Mouse (Mus musculus) c-Kit-positive CD71-positive TER-119-negative erythroid progenitor cells, embryonic 14.5 days (primary cell): ENCODE measurements around the gene Fbxl13.

Source experiments
- DNase-seq: peaks from one replicate; pipeline ENCODE4 v3.0.0-alpha.2; 2013; ENCODE audit warnings: low read depth

The Fbxl13 gene

GRCm38 (mm10) chr5:21518207-21518606 is 127.2 kb downstream of the Fbxl13 start:
- no peak for DNase-seq

- DNase-seq: no peak
These were observed 127.9 kb downstream of the Fbxl13 start for GRCm38 (mm10) chr5:21517562-21517961.

GRCm38 (mm10) chr5:21513363-21513762 is 132.1 kb downstream of the Fbxl13 start:
- no peak for DNase-seq

GRCm38 (mm10) chr5:21509801-21510200 is 135.6 kb downstream of the Fbxl13 start:
- no peak for DNase-seq

DNA sequence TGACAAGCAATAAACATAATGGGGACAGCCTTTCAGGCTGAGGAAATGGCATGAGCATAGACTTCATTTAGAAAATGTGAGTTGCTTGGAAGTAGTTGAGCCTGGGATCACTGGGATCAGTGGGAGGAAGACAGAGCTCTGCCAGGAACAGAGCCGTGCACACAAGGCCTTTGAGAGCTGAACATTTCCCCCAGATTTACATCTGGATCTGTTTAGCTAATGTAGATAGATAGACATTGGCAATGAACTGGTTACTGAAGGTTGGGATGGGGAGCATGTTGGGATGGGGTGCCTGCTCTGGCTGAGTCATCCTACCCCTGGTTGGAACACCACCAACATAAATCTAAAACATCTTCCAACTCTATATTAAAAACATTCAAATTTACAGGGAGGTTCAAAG is 138.5 kb downstream of the Fbxl13 start:
- DNase-seq: no peak

DNA sequence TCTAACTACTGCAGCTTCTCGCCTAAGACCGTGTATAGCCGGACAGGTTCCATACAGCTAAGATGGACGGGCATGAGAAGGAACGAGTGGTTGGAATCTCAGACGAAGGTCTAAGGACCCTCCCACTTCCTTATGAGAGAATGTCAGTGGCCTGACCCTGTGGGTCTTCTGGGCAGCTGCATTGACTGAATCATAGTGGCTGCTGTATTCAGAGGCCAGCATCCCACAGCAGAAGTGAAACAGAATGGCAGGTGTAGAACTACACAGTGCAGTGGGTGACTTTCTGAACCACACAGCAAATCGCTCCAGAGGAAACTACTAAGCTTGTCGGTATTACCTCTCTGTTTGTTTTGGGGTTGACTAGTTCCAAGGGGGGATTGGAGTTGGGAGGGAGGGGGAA is 140.3 kb downstream of the Fbxl13 start:
- DNase-seq: no peak

DNA sequence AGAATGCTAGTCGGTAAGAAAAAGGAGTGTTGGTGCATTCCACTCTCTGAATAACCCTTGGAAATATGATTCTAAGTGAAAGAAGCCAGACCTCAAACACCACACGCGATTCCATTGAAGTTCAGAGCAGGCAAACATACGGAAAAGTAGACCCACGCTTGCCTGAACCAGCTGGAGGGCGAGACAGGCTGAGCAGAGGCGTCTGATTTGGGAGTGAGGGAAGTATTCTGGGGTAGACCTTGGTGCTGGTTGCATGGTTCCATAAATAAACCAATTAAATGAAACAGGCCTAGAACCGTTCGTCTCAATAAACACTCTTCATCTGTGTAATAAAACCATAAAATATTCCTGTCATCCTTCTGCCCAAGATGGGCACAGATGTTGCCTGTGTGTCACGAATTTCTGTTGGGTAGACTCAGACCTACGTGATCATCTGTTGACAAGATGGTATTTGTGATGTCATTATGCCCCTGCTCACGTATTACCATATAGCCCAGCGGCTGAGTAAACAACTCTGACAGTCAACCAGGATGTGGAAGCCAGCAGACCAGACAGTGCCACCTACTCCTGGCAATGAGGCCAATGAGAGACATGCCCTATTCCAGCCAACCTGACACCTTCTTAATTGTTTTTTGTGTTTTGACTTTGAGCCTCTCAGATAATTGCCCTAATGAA is 142.4 kb downstream of the Fbxl13 start:
- no peak for DNase-seq

DNA sequence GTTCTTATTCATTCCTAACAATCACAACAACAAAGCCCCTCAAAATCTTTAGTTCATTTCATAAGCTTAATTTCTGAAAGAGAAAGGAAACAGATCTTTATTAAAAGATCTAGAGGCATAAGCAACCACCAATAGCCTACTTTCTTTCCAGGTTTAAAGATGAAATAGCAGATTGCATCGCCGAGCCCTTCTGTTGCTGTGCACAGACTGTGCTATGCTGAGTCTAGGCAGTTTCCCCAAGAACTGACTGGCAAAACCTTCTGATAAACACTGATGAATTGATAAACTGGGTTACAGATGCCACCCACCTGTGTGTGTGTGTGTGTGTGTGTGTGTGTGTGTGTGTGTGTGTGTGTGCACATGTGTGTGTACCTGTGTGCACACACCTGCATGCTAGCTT is 144.5 kb downstream of the Fbxl13 start:
- no peak for DNase-seq

DNA sequence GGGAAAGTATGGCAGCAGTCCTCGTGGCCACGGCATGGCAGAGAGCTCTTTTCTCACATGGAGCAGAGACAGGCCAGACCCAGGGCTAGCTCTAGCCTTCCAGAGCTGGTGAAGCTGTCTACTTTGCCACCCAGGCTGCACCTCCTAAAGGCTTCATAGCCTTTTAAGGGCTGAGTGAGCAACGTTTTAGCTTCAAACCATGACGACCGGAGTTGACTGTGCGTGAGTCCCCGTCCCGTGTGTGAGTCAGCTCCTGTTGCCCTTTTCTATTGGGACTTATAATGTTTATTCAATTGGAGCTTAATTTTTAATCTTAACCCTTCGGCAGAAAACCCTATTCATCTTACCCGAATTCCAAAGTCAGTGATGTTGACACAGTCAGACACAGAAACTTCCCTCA is 145.3 kb downstream of the Fbxl13 start:
- DNase-seq: no peak

- no peak for DNase-seq
These were observed 146.5 kb downstream of the Fbxl13 start for GRCm38 (mm10) chr5:21498925-21499324.

DNA sequence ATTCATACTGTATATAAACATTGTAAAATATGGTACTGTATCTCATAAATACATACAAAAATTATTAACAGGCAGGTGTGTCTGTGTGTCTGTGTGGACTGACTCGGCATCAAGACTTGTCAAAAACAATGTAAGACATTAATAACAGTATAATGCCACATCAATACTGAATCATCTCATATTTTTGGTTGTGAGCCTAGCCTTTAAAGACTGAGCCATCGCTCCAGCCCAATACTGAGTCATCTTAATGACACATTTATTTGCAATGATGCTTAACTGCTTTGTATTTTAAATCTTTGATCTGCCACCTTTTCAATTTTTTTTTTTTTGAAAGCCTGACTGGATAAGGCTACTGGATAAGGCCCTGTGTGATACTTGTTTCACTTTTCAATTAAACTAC is 146.9 kb downstream of the Fbxl13 start:
- no peak for DNase-seq

DNA sequence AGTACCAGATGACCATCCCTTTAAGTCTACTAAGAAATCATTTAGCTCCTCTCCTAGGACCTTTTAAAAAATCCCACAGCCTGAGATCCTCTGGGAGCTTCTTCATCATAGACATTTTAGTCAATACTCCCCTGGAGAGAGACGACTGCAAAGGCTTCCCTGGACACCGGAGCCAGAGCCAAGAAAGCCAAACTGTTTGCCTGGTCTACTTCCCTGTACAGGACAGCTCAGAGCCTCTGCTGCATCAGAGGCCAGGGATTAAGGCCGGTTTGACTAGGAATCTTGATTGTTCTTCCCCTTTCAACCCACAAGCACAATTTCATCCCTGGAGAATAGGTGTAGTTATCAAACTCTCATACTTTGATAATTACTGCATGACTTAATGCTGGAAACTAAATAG is 148.6 kb downstream of the Fbxl13 start:
- no peak for DNase-seq

GRCm38 (mm10) chr5:21496321-21496720 is 149.1 kb downstream of the Fbxl13 start:
- no peak for DNase-seq

- DNase-seq: no peak
These were observed 150.7 kb downstream of the Fbxl13 start for GRCm38 (mm10) chr5:21494781-21495180.

DNA sequence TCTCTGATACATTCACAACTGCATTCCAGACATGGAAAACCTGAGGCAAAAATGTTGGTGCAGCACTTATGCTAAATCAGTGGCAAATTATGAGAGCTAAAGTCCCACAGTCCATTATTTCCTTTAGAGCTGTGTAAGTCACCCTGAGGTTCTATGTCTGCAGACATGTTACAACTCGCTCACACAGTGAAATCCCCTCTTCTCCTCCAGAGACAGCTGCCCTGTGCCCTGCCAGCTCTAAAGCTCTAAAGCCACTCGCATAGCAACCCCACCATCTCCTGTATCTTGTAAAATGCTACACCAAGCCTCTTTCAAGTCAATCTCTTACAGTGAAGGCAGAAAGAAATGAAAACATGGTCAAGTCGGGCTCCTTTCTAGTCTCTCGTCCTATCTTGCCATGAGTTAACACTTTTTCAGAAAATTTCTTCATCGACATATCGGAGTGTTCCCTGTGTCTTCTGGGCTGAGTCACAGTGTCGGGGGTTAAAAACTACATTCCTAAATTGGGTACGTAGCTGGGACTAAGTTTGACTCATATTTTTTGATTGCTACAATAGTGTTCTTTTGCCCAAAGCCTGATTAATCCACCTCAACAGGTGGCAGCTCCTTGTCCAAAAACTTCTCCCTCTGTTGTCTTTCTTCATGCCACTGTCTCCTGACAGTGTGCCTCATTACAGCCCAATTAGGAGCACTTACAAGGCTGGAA is 152.0 kb downstream of the Fbxl13 start:
- DNase-seq: no peak

- DNase-seq: no peak
These were observed 153.2 kb downstream of the Fbxl13 start for GRCm38 (mm10) chr5:21492213-21492612.

- DNase-seq: no peak
These were observed 154.0 kb downstream of the Fbxl13 start for GRCm38 (mm10) chr5:21491469-21491868.

GRCm38 (mm10) chr5:21489135-21489534 is 156.3 kb downstream of the Fbxl13 start:
- DNase-seq: no peak

- DNase-seq: no peak
These were observed 156.9 kb downstream of the Fbxl13 start for GRCm38 (mm10) chr5:21488506-21488905.

DNA sequence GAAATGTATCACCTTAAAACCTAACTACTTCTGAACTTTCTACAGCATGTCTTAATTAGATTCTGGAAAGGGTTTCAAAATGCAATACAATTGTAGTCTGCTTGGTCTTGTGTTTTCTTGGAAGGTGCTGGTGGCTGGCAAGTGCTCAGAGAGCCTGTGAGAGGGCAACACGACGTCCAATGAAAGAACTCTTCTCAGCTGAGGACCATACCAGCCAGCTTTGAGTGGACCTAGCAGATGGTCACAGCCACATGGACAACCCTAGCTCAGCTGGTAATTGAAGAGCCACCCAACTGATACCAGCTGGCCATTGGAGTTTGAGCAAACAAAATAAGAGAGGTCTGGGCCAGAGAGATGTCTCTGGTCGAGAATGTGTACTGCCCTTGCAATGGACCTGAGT is 157.7 kb downstream of the Fbxl13 start:
- DNase-seq: no peak

GRCm38 (mm10) chr5:21487306-21487705 is 158.1 kb downstream of the Fbxl13 start:
- no peak for DNase-seq

GRCm38 (mm10) chr5:21486798-21487197 is 158.6 kb downstream of the Fbxl13 start:
- DNase-seq: no peak

- no peak for DNase-seq
These were observed 160.1 kb downstream of the Fbxl13 start for GRCm38 (mm10) chr5:21485197-21485829.
